Mouse (Mus musculus): ENCODE measurements at regions not wholly inside any gene's neighbourhood (a gene's known extent, or its start where the extent isn't known, plus 50 kb on each side); places are given as distances from the start of the nearest gene placed in this dataset.

DNA sequence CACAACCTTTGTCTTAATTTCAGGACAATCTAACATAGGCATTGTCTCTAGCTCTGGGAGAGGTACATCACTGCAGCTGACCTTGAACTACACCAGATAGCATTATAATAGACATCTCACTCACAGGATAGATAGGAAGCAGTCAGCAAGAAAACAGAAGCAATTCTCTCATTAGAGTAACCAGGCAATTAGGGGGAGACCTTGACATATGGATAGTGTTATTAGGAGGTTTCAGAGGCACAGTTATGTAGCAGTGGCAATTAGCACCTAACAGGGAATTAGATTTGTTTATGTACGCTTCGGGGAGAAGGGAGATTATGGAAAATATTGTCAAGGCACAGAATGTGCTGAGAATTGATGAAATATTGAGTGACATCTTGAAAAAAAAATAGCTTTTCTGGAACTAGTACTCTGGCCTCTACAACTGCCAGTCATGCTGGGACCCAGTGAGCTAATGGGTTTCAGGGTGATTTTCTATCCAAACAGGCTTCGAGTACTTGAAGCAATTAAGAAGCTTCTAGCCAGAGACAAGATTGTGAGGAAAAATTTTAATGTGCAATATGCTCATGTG lies 216.8 kb upstream of the Aco1 start:
- DNase-seq, result no peak

DNA sequence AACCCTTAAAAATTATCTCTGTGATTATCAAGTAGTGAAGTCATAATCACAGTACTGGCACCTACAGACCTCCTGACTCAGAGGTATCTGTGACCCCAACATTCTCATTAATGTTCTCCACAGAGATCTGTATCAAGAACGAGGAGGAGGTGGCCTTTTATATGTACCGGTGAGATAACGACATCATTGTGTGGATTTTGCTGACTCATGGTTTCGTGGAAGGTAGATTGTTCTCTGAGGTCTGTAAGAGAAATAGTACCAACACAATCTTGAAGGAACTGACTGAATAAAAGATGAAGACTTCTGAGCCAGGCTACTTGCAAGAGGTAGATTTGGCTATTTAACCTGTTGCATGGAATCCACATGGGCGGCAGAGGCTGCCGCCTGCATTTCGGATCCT lies 216.3 kb upstream of the Aco1 start:
- DNase-seq, result no peak

DNA sequence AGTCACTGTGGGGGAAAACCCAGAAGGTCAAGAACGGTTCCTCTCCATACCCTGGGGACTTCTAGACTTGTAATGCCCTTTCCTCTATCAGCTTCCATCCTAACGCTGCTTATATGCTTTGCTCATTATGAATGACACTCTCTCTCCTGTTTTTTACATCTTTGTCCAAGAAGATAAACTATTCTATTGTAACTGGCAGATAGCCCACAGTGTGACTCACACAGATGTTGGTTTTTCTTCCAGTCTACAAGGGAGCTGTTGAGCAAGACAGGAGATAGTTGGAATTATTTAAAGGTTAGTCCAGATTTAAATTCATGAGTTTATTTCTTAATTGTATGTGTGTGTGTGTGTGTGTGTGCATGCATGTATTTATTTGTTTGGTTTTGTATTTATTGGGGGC lies 214.4 kb upstream of the Aco1 start:
- DNase-seq, result no peak

DNA sequence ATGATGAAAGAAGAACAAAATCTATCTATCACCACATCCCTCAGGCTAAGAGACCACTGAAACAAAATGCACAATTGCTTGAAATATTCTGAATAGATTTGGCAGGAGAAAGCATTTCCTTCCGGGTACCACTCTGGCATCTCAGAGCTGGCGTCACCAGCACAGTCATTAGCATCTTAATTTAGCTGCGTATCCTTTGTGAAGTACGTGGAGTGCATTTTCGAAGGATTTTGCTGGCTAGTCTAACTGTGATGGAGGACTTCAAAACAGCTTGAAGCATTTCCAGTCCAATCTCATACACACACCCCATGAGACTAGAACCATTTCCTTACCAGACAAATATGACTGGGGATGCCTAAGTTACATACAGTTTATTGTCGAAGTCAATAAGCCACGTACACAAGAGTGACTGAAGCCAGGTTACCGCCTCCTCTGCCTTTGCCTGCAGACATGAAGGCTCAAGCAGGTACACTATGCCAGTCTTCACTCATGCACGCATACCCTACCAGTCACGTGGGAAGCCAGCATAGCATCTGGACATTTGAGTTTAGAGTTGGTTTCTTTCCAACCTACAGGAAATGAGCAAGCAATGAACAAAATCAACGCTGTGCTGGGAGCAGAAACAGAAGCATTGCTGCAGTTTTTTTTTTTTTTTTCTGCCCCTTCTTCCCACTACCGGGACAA lies 208.7 kb upstream of the Aco1 start:
- DNase-seq, result no peak

DNA sequence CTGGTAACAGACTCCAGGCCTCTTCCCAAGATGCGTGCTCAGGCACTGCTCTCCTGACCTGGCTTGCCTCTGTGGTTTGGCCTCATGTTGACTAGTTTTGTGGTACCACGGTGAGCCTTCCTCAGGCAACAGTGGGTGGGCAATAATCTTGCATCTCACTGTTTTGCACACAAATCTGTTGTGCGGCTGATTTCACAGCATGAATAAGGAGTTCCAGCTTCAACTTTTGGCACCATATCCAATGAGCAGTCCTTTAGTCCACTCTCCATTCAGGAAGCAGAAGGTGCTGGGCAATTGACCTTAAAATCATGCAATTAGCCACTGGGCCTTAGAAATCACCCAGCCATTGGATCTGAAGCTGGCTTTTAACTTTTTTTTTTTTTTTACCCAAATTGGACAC lies 184.2 kb upstream of the Aco1 start:
- DNase-seq, result no peak

DNA sequence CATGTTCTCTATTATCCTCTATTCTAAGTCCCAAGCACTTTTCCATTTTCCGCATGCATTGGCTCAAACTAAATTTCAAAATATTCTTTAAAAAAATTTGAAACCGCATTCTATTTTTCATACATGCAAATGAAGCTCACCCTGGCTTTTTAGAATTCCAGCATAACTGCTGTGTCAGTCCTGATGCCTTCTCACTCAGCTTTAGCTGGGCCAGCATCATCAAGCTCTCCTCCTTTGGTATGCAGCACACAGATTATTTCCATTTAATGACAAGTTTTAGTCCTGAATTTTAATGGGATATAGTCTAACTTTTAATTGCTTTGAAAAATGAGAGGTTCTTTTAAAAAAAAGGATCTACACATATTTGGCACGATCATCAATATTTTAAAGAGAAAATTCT lies 174.9 kb upstream of the Aco1 start:
- no peak for DNase-seq

DNA sequence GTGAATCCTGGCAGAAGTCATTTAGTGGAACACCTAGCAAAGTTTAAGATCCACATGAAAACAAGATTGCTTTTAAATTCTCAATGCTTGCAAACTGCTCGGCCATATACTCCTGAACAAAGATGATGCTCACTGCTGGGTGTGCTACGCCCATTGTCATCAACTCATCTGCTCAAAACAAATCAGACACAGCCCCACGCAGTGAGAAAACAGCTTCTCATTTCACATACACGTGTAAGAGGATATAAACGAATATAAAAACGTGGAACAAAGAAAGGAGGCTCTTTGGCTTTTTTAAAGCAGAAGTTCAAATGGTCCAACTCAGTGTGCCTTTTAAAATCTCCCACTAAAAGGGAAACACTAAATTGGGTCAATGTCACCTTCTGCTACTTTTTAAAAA lies 151.5 kb upstream of the Aco1 start:
- no peak for DNase-seq

DNA sequence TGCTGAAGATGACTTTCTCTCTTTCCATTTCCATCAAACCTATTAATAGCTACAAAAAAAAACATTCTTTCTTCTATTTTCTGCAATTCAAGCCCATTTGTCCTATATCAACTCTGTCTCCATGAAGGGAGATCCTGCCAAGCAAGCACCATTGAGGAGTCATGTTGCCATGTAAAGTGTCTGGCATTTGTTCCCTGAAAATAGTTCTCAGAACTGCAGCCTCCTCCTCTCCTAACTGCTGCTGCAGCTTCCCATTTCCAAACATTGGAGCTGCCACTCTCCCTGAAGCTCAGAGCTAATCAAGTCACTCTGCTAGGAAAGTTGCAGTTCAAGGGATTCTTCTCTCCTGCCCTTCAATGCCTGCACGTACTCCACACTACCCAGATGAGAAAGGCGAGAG lies 151.0 kb upstream of the Aco1 start:
- DNase-seq, result no peak

DNA sequence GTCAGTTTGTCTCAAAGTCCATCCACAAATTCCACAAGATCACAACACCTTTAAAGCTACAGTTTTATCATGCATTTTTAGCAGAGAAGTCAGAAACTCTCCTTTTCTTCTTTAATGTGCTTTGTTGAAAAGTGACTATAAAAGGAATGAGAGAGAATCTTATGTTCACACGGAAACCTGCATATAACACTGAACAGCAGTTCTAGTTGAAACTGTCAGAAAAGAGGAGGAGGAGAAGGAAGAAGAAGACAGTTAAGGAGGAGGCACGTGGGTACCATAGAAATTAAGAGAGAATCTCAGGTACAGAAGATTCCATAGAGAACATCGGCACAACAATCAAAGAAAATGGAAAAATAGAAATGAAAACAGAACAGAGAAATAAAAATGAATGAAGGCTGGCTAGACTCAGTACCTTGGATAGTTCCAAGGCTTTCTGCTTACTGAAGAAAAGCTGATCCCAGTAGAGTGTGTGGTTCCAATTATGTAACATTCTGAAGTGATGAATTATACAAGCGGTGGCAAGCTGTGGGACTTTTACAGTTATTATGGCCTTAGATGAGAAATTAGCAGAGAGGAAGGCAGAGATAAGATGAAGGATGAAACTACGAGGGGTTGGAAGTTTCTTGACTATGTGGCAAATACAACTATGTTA lies 144.0 kb upstream of the Aco1 start:
- no peak for DNase-seq

DNA sequence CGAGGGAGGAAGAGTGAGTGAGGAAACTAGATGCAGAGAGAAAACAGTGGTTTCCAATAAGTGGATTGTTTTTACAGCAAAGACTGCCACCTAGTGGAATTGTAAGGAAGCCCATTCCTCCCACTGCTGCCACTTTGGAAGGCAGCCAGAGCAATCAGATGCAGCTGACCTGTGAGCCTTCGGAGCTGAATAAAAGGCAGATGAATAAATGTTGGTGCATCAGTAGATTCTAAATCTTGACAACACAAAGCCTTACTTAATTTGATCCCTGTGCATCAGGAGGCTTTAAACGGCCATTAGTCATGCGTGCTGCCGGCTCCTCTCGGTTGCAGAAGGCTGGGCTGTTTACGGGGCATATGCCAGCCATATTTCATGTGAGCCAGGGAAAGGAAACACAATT lies 128.2 kb upstream of the Aco1 start:
- DNase-seq, result peak; percentile 32 to 75

DNA sequence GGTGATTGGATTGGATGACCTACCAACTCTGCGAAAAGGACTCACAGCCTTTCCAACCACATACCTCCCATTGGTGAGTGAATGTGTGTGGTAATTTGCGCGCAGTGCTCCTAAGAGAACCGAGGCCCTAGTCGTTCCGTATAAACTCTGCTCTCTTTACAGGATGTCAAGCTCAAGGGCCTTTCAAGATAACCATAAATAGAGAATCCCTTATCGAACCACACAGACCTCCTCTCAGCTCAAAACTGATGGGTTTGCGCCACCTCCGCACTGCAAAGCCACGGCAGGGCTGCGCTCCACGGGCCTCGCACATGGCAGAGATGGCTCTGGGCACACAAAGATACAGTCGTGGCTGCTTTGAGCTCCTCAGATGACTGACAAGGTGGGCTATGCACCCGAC lies 126.0 kb upstream of the Aco1 start:
- no peak for DNase-seq

DNA sequence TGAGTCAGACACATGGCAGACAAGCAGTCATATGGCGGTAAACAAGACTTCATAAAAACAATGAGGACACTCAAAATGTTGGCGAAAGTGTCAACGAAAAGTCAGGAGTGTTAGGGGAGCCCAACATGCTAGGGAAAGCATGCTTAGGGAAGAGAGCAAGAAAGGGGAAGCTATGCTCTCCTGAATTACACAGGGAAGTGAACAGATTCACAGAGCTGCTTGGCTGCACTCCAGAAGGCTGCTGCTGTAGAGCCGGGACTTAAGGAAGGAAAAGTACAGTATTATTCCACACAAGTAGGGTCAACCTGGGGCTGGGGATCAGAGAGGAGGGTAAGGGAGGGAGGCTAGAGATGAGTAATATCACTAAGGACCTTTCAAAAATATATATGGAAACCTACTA lies 124.7 kb upstream of the Aco1 start:
- no peak for DNase-seq

DNA sequence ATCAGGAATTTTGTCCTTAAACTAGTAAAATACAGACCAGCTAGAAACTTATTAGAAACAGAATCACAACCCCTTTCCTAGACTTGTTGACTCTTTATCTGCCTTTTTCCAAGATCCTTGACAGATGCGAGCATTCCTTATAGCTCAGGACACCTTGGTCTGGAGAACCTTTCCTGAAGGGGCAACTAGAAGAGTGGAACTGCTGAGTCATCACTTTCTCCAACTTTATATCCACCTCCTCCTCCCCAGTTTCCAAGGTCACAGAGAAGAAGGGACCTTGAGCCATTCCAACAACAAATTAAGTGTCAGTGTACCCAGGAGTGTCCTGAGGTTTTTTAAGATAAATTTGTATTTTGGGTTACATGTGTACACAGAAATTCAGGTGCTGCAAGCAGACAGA lies 111.5 kb upstream of the Aco1 start:
- no peak for DNase-seq

DNA sequence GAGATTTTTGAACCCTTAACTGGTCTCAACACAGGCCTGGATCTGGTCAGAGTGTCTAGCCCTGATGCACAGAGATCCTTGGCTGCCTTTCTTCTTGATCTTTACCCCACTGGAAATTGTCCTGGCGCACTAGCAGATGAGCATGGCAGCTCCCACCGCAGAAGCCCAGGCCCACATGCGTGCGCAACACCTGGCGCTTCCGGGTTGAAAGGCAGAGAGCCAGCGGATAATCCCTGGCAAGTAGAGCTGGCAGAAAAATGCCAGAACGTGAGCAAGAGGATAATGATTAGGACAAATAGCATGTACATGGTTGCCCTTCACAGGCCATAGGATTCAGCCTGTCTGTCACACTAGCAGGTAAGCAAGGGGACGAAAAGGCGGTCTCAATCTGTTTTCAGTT lies 95.0 kb upstream of the Aco1 start:
- no peak for DNase-seq

DNA sequence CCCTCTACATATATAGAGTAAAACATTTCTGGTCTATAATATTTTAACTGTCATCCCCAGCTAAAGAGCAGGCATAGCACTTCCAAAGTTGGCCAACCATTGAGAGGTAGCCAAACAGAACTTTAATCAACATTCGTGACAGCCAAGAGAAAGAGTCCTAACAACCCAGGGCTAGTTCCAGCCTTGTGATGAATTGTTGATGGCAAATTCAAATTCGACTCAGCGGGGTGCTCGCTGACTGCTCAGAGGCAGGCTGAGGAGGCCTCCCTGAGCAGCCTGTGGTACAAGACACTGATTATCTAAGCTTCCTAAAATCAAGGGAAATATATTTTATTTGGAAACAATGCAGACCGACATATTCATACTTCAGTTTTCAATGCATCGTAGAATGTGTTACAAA lies 93.8 kb upstream of the Aco1 start:
- DNase-seq, result no peak

DNA sequence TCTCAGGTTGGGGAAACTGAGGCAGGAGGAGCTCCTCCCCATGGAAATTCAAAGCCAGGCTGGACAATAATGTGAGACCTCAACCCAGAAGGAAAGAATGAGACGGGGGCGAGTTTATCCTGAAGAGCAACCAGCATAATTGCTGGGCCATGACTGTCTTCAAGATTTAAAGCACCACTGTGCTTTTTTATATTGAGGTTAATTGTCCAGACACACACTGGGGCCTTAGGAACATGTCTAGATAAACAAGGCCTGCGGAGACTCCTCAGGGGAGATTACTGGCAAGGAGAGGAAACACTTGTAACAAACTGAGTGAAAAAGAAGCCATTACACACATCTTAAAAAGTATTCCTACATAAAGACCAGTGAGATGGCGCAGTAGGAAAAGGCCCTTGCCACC lies 91.0 kb upstream of the Aco1 start:
- no peak for DNase-seq

DNA sequence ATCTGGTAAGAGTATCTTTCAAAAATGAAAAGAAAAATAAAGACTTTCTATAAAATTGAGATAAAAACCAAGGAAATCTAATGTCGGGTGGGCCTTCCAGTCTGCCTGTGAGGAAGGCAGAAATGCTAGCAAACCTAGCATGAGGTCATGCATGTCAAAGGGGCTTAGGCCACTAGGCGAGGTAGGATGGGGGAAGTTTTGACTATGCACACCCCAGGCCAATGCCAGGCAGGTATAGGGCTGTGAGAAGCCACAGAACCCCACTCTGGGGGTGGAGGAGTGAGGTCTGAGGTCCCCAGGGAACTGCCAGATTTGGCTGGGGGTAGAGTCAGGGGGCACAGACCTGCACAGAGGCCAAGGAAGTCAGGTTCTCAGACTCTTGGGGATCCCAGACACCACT lies 89.5 kb upstream of the Aco1 start:
- no peak for DNase-seq

DNA sequence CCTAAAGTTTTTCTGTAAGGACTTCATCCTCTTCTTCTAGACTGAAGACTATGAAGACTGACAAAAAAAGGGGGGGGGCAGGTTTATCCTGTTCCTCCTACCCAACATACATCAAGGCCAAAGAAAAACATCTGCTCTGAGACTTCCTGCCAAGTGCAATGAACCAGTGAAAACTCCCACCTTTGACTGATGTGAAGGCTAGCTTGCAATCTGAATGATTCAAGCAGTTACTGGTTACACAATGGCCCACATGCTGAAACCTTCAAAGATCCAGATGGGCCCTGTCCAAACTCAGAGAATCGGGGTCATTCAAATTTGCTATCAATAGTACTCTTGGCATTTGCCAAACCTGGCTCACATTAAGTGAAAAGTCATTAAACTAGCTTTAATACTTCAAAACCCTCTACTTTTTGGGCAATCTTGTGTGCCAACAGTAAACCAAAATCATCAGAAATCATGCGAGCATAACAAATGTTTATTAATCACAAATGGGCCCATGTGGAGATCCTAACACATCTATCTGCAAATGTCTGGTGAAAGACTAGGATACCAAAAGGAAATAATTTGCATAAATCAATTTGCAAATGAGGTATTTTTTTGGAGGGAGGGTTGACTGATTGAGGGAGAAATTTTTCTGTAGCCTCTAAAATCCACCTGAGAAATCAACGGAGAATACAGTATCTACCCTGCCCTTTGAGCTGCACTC lies 79.0 kb upstream of the Aco1 start:
- DNase-seq, result no peak

DNA sequence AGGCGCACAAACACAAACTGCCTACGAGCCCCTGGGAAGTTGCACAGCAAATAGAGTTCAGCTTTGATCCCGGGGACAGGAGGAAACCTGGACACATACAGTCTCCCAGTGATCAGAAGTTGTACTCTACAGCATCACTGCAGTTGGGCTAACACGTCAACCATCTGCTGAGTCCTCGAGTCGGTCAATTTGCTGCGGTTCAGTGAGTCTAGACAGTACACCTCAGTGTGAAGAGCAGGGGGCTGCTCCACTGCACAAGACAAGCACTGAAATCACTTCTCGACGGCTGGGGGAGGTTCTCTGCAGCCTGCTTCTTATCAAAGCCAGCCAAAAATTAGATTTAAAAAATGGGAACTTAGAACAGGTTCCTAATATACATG lies 78.4 kb upstream of the Aco1 start:
- DNase-seq, result no peak

DNA sequence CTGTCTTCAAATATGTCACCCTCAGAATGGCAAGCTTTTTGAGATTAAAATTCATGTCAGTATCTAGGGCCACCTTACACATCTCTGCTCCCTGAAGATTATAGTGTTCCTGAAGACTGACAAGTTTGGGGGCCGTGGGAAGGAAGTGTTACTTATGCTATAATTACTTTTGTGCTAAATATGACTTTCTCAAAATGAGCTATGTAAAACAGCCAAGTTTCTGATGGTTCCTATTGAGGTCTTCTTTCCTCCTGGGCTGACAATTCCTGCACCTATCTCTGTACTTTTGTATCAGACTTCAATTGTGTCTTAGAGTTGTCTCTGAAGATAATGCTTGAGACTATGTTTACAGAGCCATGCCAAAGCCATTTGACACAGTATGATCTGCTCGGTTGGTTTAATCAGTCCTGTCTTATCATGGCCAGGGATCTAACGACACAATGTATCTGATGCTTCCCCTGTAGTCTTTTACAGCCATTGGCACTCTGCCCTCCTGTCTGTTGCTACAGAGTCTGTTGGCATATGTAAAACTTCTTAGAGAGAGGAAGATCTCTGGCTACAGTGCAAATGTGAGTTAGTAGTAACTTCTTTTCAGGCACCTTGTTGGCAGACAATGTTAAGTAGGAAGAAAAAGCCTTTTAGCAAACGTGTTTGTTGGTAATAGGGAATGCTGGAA lies 71.8 kb upstream of the Aco1 start:
- DNase-seq, result no peak

DNA sequence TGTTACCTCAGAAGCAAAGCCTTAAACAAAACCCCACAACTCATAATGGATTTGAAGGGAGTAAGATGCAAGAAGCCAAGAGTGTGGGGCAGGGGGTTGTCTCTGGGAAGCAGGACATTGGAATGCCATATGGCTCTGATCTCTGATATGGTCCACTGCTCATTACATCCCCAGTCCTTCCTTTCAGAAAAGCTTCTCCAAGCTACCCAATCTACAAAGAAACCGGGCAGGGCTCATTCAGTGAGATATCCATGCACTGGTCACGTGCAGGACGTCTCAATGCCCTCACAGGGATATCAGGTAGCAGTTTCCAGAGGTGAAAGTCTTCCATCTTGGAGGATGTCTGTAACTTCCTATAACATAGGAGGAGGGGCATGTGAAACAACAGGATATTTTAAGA lies 61.8 kb upstream of the Aco1 start:
- no peak for DNase-seq

DNA sequence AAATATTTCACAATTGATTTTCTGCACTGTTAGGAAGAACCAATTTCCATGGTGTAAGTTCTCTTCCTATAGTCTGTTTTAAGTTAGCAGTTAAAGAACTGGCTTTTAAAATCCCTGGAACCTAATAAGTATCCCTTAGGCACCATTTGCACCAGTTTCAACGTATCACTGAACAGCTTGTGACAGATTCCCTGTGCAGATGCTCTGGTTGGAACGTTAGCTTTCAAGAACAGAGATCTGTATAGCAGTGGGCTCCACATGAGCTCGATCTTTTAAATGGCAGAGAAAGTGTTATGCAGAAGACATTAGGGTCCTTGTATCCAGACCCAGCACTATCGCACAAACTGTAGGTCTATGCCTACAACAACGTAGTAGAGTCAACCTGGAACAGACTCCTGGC lies 52.6 kb upstream of the Aco1 start:
- no peak for DNase-seq

All from kidney, adult 8-10 months (tissue).